Mouse (Mus musculus): ENCODE data around the gene Olfr17.
A peak's percentile ranks its signal among the peaks of the same experiment; 100 is the strongest.
"Not testable (repeated sequence)": the region's sequence is repeated elsewhere in the genome, so short reads cannot be mapped to it uniquely, and the experiment has no call there.

The Olfr17 gene

DNA sequence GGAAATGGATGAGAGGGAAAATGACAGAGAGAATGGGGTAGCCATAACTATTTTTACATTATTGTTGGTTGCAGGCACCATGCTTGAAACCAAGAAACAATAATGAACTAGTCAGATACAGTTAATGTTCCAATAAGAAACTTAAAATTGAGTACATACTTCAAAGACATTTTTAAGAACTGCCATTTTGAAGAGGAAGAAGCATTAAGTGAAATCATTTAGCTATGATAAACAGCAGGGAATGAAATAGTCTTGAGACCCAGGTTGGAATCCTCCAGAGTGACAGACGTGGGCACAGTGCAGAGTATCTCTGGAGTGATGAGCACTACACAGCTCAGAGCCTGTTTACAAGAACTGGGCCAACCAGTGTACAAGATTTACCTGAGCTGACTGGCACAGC is at the start of gene Olfr17:
Olfr17 (plus strand) TSS at position 301 of the 400 bp plus-strand sequence.
- DNase-seq (ENCODE audit: low spot score), result no peak

DNA sequence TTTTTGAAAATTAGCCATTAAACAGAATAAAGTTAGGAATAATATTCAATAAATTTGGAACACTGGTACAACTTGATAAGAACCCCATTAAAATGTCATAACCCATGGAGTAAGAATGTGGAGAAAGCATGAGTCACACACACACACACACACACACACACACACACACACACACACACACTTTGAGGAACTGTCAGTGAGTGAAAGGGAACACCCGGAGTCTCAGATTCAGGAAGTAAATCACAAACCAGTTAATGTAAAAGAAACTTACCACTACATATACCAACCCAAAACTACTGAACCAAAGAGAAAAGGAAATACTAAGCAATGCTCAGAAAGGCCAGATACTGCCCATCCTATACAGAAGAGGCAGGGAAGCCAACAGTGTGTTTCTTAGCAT is 48.6 kb upstream of the Olfr17 start:
- DNase-seq (ENCODE audit: low spot score), result no peak

DNA sequence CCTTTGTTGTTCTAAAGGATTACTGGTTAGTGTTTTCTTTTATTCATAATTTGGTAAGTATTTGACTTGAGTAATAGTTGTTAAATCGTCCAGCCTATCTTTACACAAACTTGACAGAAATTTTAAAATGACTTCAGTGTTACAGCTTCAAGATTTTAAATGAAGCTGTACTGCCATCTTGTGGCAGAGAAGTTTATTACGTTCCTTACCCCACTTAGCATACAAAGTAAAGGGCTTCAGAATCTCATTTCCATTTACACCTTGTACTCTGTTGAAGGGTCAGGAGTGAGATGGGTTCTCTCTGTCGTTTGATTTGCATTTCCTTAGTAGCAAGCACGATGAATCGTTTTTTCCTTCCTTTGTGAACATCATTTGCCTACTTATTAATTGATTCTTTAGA is 47.2 kb upstream of the Olfr17 start:
- peak; percentile 41 for DNase-seq (ENCODE audit: low spot score)

DNA sequence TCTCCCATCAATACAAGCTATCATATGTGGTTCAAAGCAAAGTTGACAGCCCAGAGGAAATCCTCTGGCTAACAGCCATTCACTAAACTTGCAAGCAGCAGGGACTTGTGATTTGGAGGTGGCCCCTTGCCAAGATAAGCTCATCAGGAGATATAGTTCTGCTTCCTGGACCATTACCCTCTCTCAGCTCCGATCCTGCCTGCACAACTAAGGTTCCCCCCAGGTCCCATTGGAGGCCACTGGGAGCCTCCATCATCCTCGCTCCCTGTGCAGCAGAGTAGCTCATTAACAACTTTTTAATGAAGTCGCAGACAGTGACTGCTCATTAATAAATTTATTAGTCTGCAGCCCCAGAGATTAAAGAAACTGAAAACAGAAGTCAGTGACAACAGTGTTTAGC is 45.4 kb upstream of the Olfr17 start:
- DNase-seq (ENCODE audit: low spot score), result no peak

DNA sequence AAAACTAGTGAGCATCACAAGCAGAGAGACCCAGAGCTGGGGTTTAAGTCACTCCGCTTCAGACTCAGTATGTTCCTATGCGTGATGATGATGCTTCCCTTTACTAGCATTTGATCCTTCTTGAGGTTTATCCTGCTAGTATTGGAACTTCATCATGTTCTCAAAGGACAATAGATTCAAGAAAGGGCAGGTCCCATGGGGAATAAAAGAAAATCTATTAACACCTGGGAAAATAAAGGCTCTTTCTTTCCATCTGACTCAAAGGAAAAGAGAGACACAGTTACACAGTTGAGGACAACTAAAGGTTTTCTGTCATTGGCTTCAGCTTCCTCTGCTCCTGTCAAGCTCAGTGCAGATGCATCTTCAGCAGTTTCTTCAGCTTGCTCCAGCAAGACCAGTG is 22.3 kb upstream of the Olfr17 start, which contains the start of gene Olfr714:
Olfr714 (plus strand) TSS at position 301 of the 400 bp plus-strand sequence.
- no peak for DNase-seq (ENCODE audit: low spot score)

DNA sequence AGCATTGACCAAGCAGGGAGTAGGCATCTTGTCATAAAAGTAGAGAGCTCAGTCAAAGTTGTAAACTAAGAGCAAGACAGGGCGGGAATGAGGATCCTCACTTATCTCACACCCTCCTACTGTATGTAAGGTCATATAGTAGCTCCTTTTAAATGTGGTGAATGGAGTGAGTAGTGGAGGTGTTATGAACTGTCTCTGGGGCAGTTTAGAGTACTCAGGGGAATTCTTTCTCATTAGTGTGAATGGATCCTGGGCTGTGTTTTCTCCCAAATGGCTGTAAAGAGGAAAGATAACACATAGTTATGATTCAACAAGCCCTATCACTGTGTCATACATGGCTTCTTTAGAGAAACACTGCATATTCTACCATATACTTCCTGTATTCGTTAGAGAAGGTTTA is 17.2 kb downstream of the Olfr17 start, which contains the start of gene Olfr715b:
Olfr715b (minus strand) TSS at position 101 of the 400 bp plus-strand sequence.
- DNase-seq (ENCODE audit: low spot score), result not testable (repeated sequence)

- DNase-seq (ENCODE audit: low spot score), result not testable (repeated sequence)
Observed at GRCm38 (mm10) chr7:107130983-107131382, 38.0 kb downstream of the Olfr17 start, which contains the start of gene Olfr715. Gene Olfr715 (minus strand): TSS chr7:107131083.

DNA sequence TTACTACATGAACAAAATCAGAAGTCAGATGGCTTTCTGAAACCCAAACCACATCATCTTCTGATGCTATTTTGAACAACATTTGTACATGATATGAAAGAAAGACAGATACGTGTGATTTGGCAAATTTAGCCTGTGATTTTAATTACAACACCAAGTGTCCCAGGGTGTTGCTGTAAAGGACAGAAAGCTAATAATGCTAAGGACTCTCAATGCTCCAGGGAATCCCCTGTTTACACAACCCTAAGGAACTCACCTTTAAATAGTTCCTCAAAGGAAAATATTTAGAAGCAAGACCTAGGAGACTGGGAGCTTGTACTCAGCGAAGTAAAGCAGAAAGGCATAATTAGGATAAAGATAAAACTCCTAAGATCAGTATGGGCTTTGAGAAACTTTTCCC is 45.0 kb downstream of the Olfr17 start, which contains the start of gene Olfr716:
Olfr716 (plus strand) TSS at position 301 of the 400 bp plus-strand sequence.
- not testable (repeated sequence) for DNase-seq (ENCODE audit: low spot score)

All from ovary, postnatal 14 days (tissue).